Mouse (Mus musculus) megakaryocyte progenitor cell, adult 5-6 weeks (primary cell): ENCODE results near the gene Nrde2. TPM values are rescaled to one million over a fixed set of nuclear protein-coding genes. Genes with fewer than 3 reads are reported as not detected.
"Not testable (repeated sequence)": the region's sequence is repeated elsewhere in the genome, so short reads cannot be mapped to it uniquely, and the experiment has no call there.

Experiments used
- ATAC-seq: replicated peaks from 2 replicates; pipeline ENCODE4 v1.8.0; 2016; ENCODE audit warnings: mild to moderate bottlenecking, moderate TSS enrichment, inconsistent platforms; ENCODE audit not compliant: poor library complexity
- total RNA-seq, 2 experiments: library from RNA; stranded (forward) in 1 of 2; stranded (reverse) in 1 of 2; fragments of 157-497, 149-512 nt in 1 of 2; fragments of 200-1000 nt in 1 of 2; gene quantifications; 2 replicates each; pipeline versions ENCODE4 v1.2.3 to v1.2.4; 2015 to 2017

The Nrde2 gene
- 5.9 and 6.5 TPM in 2 replicates for total RNA-seq (2015)
- total RNA-seq (2017), result 24.0 and 29.9 TPM in 2 replicates

GRCm38 (mm10) chr12:100159261-100159975, at the start of gene Nrde2:
Gene Nrde2 (minus strand): TSS chr12:100159653.
- peak; percentile 99 for ATAC-seq

GRCm38 (mm10) chr12:100206926-100207325, 47.5 kb upstream of the Nrde2 start:
- no peak for ATAC-seq

- no peak for ATAC-seq
Observed at GRCm38 (mm10) chr12:100206521-100206920, 47.1 kb upstream of the Nrde2 start.

- no peak for ATAC-seq
Observed at GRCm38 (mm10) chr12:100205156-100205555, 45.7 kb upstream of the Nrde2 start.

- ATAC-seq, result no peak
Observed at GRCm38 (mm10) chr12:100203759-100204158, 44.3 kb upstream of the Nrde2 start.

- peak; percentile 74 for ATAC-seq
Observed at GRCm38 (mm10) chr12:100201838-100202237, 42.4 kb upstream of the Nrde2 start.

GRCm38 (mm10) chr12:100201363-100201711, 41.9 kb upstream of the Nrde2 start:
- ATAC-seq, result no peak

GRCm38 (mm10) chr12:100200645-100201362, 41.4 kb upstream of the Nrde2 start:
- ATAC-seq, result peak; percentile 29

- peak; percentile 20 for ATAC-seq
Observed at GRCm38 (mm10) chr12:100199891-100200644, 40.6 kb upstream of the Nrde2 start.

GRCm38 (mm10) chr12:100198967-100199660, 39.7 kb upstream of the Nrde2 start, which contains the start of gene Calm1:
Gene Calm1 (plus strand): TSS chr12:100199435.
- peak; percentile 78 for ATAC-seq

- no peak for ATAC-seq
Observed at GRCm38 (mm10) chr12:100196786-100197185, 37.3 kb upstream of the Nrde2 start.

GRCm38 (mm10) chr12:100194181-100194580, 34.7 kb upstream of the Nrde2 start:
- peak; percentile 73 for ATAC-seq

- no peak for ATAC-seq
Observed at GRCm38 (mm10) chr12:100190802-100191201, 31.3 kb upstream of the Nrde2 start.

GRCm38 (mm10) chr12:100187756-100188430, 28.4 kb upstream of the Nrde2 start:
- no peak for ATAC-seq

- ATAC-seq, result peak; percentile 89
Observed at GRCm38 (mm10) chr12:100187013-100187755, 27.7 kb upstream of the Nrde2 start.

GRCm38 (mm10) chr12:100186376-100186775, 26.9 kb upstream of the Nrde2 start:
- no peak for ATAC-seq

- ATAC-seq, result peak; percentile 33
Observed at GRCm38 (mm10) chr12:100185897-100186296, 26.4 kb upstream of the Nrde2 start.

- not testable (repeated sequence) for ATAC-seq
Observed at GRCm38 (mm10) chr12:100184976-100185375, 25.5 kb upstream of the Nrde2 start.

GRCm38 (mm10) chr12:100183970-100184369, 24.5 kb upstream of the Nrde2 start:
- ATAC-seq, result peak; percentile 45

GRCm38 (mm10) chr12:100182676-100183075, 23.2 kb upstream of the Nrde2 start:
- no peak for ATAC-seq
